Mouse (Mus musculus) adrenal gland, postnatal 10 days (tissue): ENCODE measurements around the gene Rab42. TPM values are rescaled to one million over a fixed set of nuclear protein-coding genes. Genes with fewer than 3 reads are reported as not detected.

Experiments
- DNase-seq: peaks from one replicate; pipeline ENCODE4 v3.0.0; 2021; ENCODE audit warnings: mixed read lengths
- total RNA-seq, 2 experiments: library from RNA; stranded (reverse); gene quantifications; 2 replicates each; pipeline ENCODE4 v1.2.3; 2021

Rab42 gene
- total RNA-seq, 2 experiments from 2014 or later, result 1.2 to 3.7 TPM

- DNase-seq, result peak; percentile 89
Measured at GRCm38 (mm10) chr4:132269740-132270560, 33.2 kb downstream of the Rab42 start.

- DNase-seq, result no peak
Measured at GRCm38 (mm10) chr4:132268871-132269739, 34.1 kb downstream of the Rab42 start.

- DNase-seq, result no peak
Measured at GRCm38 (mm10) chr4:132266835-132267349, 36.3 kb downstream of the Rab42 start.

- no peak for DNase-seq
Measured at GRCm38 (mm10) chr4:132263313-132263712, 39.9 kb downstream of the Rab42 start.

GRCm38 (mm10) chr4:132262358-132262616, 40.9 kb downstream of the Rab42 start:
- DNase-seq, result no peak

- DNase-seq, result peak; percentile 88
Measured at GRCm38 (mm10) chr4:132261514-132262357, 41.4 kb downstream of the Rab42 start, which contains the start of gene Gmeb1. Gene Gmeb1 (minus strand): TSS chr4:132261602.

GRCm38 (mm10) chr4:132260404-132261379, 42.5 kb downstream of the Rab42 start:
- peak; percentile 78 for DNase-seq

GRCm38 (mm10) chr4:132259248-132259647, 43.9 kb downstream of the Rab42 start:
- DNase-seq, result no peak

- DNase-seq, result no peak
Measured at GRCm38 (mm10) chr4:132256384-132256783, 46.8 kb downstream of the Rab42 start.

GRCm38 (mm10) chr4:132254986-132255385, 48.2 kb downstream of the Rab42 start:
- DNase-seq, result no peak

- no peak for DNase-seq
Measured at GRCm38 (mm10) chr4:132253622-132254021, 49.6 kb downstream of the Rab42 start.

GRCm38 (mm10) chr4:132253128-132253527, 50.1 kb downstream of the Rab42 start:
- no peak for DNase-seq

Other genes with a start within 250 kb of the Rab42 start
- under 1 TPM; 0.15 to 0.55 TPM for gene Gm10300, start 228.7 kb downstream of the Rab42 start, total RNA-seq
- gene Epb41, start 228.1 kb downstream of the Rab42 start, total RNA-seq, result 10 to 100 TPM; 77.8 to 79.6 TPM
- under 1 TPM; 0.51 to 0.55 TPM for gene Oprd1, start 158.9 kb downstream of the Rab42 start, total RNA-seq
- 10 to 100 TPM; 48.9 to 54.4 TPM for gene Ythdf2, start 91.1 kb downstream of the Rab42 start, total RNA-seq
- gene Gmeb1, start 41.8 kb downstream of the Rab42 start, total RNA-seq, result 10 to 100 TPM; 16.5 to 18.7 TPM
- gene Taf12, start 29.0 kb downstream of the Rab42 start, total RNA-seq, result 10 to 100 TPM; 21.8 to 24.7 TPM
- gene Trnau1ap, start 26.2 kb upstream of the Rab42 start, total RNA-seq, result 10 to 100 TPM; 35.3 to 43.3 TPM
- gene Rcc1, start 50.2 kb upstream of the Rab42 start, total RNA-seq, result 10 to 100 TPM; 19.1 to 24.8 TPM
- 10 to 100 TPM; 31.9 to 39.0 TPM for gene Phactr4, start 119.1 kb upstream of the Rab42 start, total RNA-seq
- 10 to 100 TPM in 1 of 2 experiments, 1 to 10 TPM in 1; 8.2 to 10.6 TPM for gene Med18, start 160.5 kb upstream of the Rab42 start, total RNA-seq
- 10 to 100 TPM; 11.6 to 26.0 TPM for gene Sesn2, start 207.1 kb upstream of the Rab42 start, total RNA-seq
- 100 to 1,000 TPM; 311 to 337 TPM for gene Atpif1, start 230.3 kb upstream of the Rab42 start, total RNA-seq
- gene Dnajc8, start 232.2 kb upstream of the Rab42 start, total RNA-seq, result 10 to 100 TPM; 73.9 to 87.0 TPM